Mouse (Mus musculus): ENCODE results near the gene Etfrf1.

GRCm38 (mm10) chr6:145255952-145256700, 45.2 kb downstream of the Etfrf1 start:
- TF ChIP-seq MAFK (IDR thresholded peaks at IDR 0.05; ENCODE audit: insufficient read depth, low read depth, low read length) (no peak), HCFC1 (IDR thresholded peaks at IDR 0.05; ENCODE audit: borderline replicate concordance, insufficient read depth, low read length) (no peak)
